Mouse (Mus musculus) CH12.LX (cell line): Measurements from ENCODE around the gene Csk. TPM values are rescaled to one million over a fixed set of nuclear protein-coding genes. Genes with fewer than 3 reads are reported as not detected.

Experiments used
- DNase-seq: peaks from one replicate; pipeline ENCODE4 v3.0.0-alpha.2; 2013; ENCODE audit errors: extremely low read depth
- H3K27ac ChIP-seq: 2 replicates; pipeline ENCODE4 v1.5.1; 2012; ENCODE audit warnings: low read depth, mild to moderate bottlenecking, control low read depth, moderate library complexity; ENCODE audit not compliant: insufficient read depth
- H3K27me3 ChIP-seq: replicated peaks from 2 replicates; pipeline ENCODE3; 2012; ENCODE audit warnings: inconsistent platforms
- H3K36me3 ChIP-seq, 2 experiments: replicated peaks in 1 of 2; 2 replicates each; pipeline versions ENCODE3 to v1.6.1; 2012; ENCODE audit warnings: inconsistent platforms in 1 of 2, low read length in 1 of 2, mild to moderate bottlenecking in 1 of 2, mixed read lengths in 1 of 2, moderate library complexity in 1 of 2; ENCODE audit not compliant: control insufficient read depth in 1 of 2, insufficient read depth in 1 of 2
- H3K4me1 ChIP-seq, 2 experiments: 2 replicates each; pipeline ENCODE4 v1.6.1; 2012; ENCODE audit warnings: inconsistent platforms in 1 of 2, moderate library complexity in 1 of 2; ENCODE audit not compliant: insufficient read depth in 2 of 2, control insufficient read depth in 1 of 2
- H3K4me2 ChIP-seq: 2 replicates; pipeline ENCODE4 v1.6.1; 2012; ENCODE audit warnings: low read depth, mild to moderate bottlenecking, control low read depth; ENCODE audit not compliant: poor library complexity, insufficient read depth, severe bottlenecking
- H3K4me3 ChIP-seq, 3 experiments: fragments of 150-350 bp in 1 of 3; sonication (generic) in 1 of 3; replicated peaks in 1 of 3; 2 replicates each; pipeline versions ENCODE3 to v1.5.1; 2011 to 2012; ENCODE audit warnings: low read depth in 2 of 3, low read length in 2 of 3, mild to moderate bottlenecking in 2 of 3, moderate library complexity in 2 of 3, control low read depth in 1 of 3, improper control_type of control experiment in 1 of 3, inconsistent platforms in 1 of 3, mixed read lengths in 1 of 3; ENCODE audit not compliant: poor library complexity in 1 of 3
- H3K79me2 ChIP-seq: replicated peaks from 2 replicates; pipeline ENCODE4 v1.6.1; 2012; ENCODE audit warnings: mild to moderate bottlenecking, moderate library complexity; ENCODE audit not compliant: control insufficient read depth, poor library complexity, insufficient read depth, severe bottlenecking; ENCODE audit errors: extremely low read depth
- H3K9ac ChIP-seq: 2 replicates; pipeline ENCODE4 v1.6.1; 2012; ENCODE audit warnings: low read depth, mild to moderate bottlenecking, control low read depth, moderate library complexity; ENCODE audit not compliant: insufficient read depth
- H3K9me3 ChIP-seq: replicated peaks from 2 replicates; pipeline ENCODE3; 2012; ENCODE audit warnings: low read length, inconsistent platforms, mixed read lengths
- BHLHE40 ChIP-seq: IDR thresholded peaks from 2 replicates; pipeline ENCODE4 v1.6.1; 2011; ENCODE audit warnings: mild to moderate bottlenecking, low read depth, low read length, improper control_type of control experiment
- CHD1 ChIP-seq: IDR thresholded peaks from 2 replicates; pipeline ENCODE4 v1.6.1; 2012; ENCODE audit warnings: low read depth, low read length, improper control_type of control experiment, inconsistent platforms
- CHD2 ChIP-seq: IDR thresholded peaks from 2 replicates; pipeline ENCODE4 v1.6.1; 2011; ENCODE audit warnings: low read length, improper control_type of control experiment
- CTCF ChIP-seq, 2 experiments: IDR thresholded peaks in 1 of 2; conservative IDR thresholded peaks in 1 of 2; 2 replicates each; pipeline ENCODE4 v1.5.1; 2011 to 2012; ENCODE audit warnings: low read depth in 2 of 2, low read length in 2 of 2, improper control_type of control experiment in 1 of 2, inconsistent platforms in 1 of 2, mild to moderate bottlenecking in 1 of 2, moderate library complexity in 1 of 2
- E2F4 ChIP-seq: IDR thresholded peaks from 2 replicates; pipeline ENCODE4 v1.6.1; 2011; ENCODE audit warnings: low read depth, low read length, improper control_type of control experiment; ENCODE audit not compliant: insufficient replicate concordance
- ELF1 ChIP-seq: IDR thresholded peaks from 2 replicates; pipeline ENCODE4 v1.6.1; 2014; ENCODE audit warnings: low read depth, mild to moderate bottlenecking, inconsistent platforms, low read length, improper control_type of control experiment
- EP300 ChIP-seq: IDR thresholded peaks from 2 replicates; pipeline ENCODE4 v1.6.1; 2011; ENCODE audit warnings: low read length, improper control_type of control experiment
- HCFC1 ChIP-seq: IDR thresholded peaks from 2 replicates; pipeline ENCODE4 v1.6.1; 2012; ENCODE audit warnings: low read depth, mild to moderate bottlenecking, inconsistent platforms, low read length, improper control_type of control experiment
- IRF4 ChIP-seq: IDR thresholded peaks from 2 replicates; pipeline ENCODE4 v1.6.1; 2014; ENCODE audit warnings: low read depth, mild to moderate bottlenecking, inconsistent platforms, low read length, improper control_type of control experiment
- JUN ChIP-seq: IDR thresholded peaks from 2 replicates; pipeline ENCODE4 v1.6.1; 2011; ENCODE audit warnings: low read depth, mild to moderate bottlenecking, low read length, improper control_type of control experiment, moderate library complexity; ENCODE audit not compliant: insufficient read depth
- KAT2A ChIP-seq: IDR thresholded peaks from 2 replicates; pipeline ENCODE4 v1.6.1; 2012; ENCODE audit warnings: low read length, improper control_type of control experiment, inconsistent platforms; ENCODE audit not compliant: insufficient replicate concordance
- MAFK ChIP-seq: IDR thresholded peaks from 2 replicates; pipeline ENCODE4 v1.6.1; 2011; ENCODE audit warnings: low read length, improper control_type of control experiment; ENCODE audit not compliant: insufficient replicate concordance
- MAX ChIP-seq: IDR thresholded peaks from 2 replicates; pipeline ENCODE4 v1.6.1; 2011; ENCODE audit warnings: low read length, improper control_type of control experiment
- MAZ ChIP-seq: IDR thresholded peaks from 2 replicates; pipeline ENCODE4 v1.6.1; 2012; ENCODE audit warnings: low read depth, mild to moderate bottlenecking, inconsistent platforms, low read length, improper control_type of control experiment, moderate library complexity
- MEF2A ChIP-seq: IDR thresholded peaks from 2 replicates; pipeline ENCODE4 v1.6.1; 2014; ENCODE audit warnings: low read depth, mild to moderate bottlenecking, inconsistent platforms, low read length, improper control_type of control experiment, borderline replicate concordance
- MXI1 ChIP-seq: IDR thresholded peaks from 2 replicates; pipeline ENCODE4 v1.6.1; 2011; ENCODE audit warnings: mild to moderate bottlenecking, low read depth, low read length, improper control_type of control experiment
- MYC ChIP-seq: IDR thresholded peaks from 2 replicates; pipeline ENCODE4 v1.6.1; 2011; ENCODE audit warnings: low read depth, mild to moderate bottlenecking, improper control_type of control experiment, low read length
- NELFE ChIP-seq: IDR thresholded peaks from 2 replicates; pipeline ENCODE4 v1.6.1; 2011; ENCODE audit warnings: low read depth, low read length, improper control_type of control experiment
- NRF1 ChIP-seq: IDR thresholded peaks from 2 replicates; pipeline ENCODE4 v1.6.1; 2014; ENCODE audit warnings: low read depth, mild to moderate bottlenecking, inconsistent platforms, low read length, improper control_type of control experiment, moderate library complexity
- PAX5 ChIP-seq: IDR thresholded peaks from 2 replicates; pipeline ENCODE4 v1.6.1; 2012; ENCODE audit warnings: low read length, inconsistent platforms, mixed read lengths
- RAD21 ChIP-seq: IDR thresholded peaks from 2 replicates; pipeline ENCODE4 v1.6.1; 2011; ENCODE audit warnings: low read depth, mild to moderate bottlenecking, low read length, improper control_type of control experiment, moderate library complexity
- RCOR1 ChIP-seq: conservative IDR thresholded peaks from 2 replicates; pipeline ENCODE4 v1.6.1; 2012; ENCODE audit warnings: low read depth, mild to moderate bottlenecking, inconsistent platforms, low read length, improper control_type of control experiment
- SIN3A ChIP-seq: IDR thresholded peaks from 2 replicates; pipeline ENCODE4 v1.6.1; 2012; ENCODE audit warnings: low read length, improper control_type of control experiment, inconsistent platforms
- TBP ChIP-seq: conservative IDR thresholded peaks from 2 replicates; pipeline ENCODE4 v1.6.1; 2011; ENCODE audit warnings: low read depth, low read length, improper control_type of control experiment
- TCF12 ChIP-seq: IDR thresholded peaks from 2 replicates; pipeline ENCODE4 v1.6.1; 2014; ENCODE audit warnings: low read depth, mild to moderate bottlenecking, inconsistent platforms, low read length, improper control_type of control experiment
- UBTF ChIP-seq: IDR thresholded peaks from 2 replicates; pipeline ENCODE4 v1.6.1; 2012; ENCODE audit warnings: low read depth, mild to moderate bottlenecking, inconsistent platforms, low read length, improper control_type of control experiment, moderate library complexity
- USF1 ChIP-seq: IDR thresholded peaks from 2 replicates; pipeline ENCODE4 v1.6.1; 2014; ENCODE audit warnings: low read depth, mild to moderate bottlenecking, inconsistent platforms, low read length, improper control_type of control experiment
- ZKSCAN1 ChIP-seq: IDR thresholded peaks from 2 replicates; pipeline ENCODE4 v1.6.1; 2012; ENCODE audit warnings: low read depth, inconsistent platforms, low read length, improper control_type of control experiment, borderline replicate concordance
- ZMIZ1 ChIP-seq: IDR thresholded peaks from 2 replicates; pipeline ENCODE4 v1.6.1; 2012; ENCODE audit warnings: low read depth, mild to moderate bottlenecking, inconsistent platforms, low read length, improper control_type of control experiment
- dilution Hi-C: fragments of 300-500 bp; cut with MboI; formaldehyde crosslinking; loops from 2 replicates; pipeline ENCODE4 v1.14.3; 2020; ENCODE audit warnings: low sequenced_read_pairs; ENCODE audit not compliant: extremely low pct_unique_long_range_greater_than_20kb, extremely low pct_ligation_motif_present
- in situ Hi-C: fragments of 300-500 bp; cut with MboI; formaldehyde crosslinking; loops from 3 replicates; pipeline ENCODE4 v1.14.3; 2019; ENCODE audit warnings: low sequenced_read_pairs, low pct_ligation_motif_present, low pct_unique_long_range_greater_than_20kb, mixed read lengths
- polyA plus RNA-seq: library from polyadenylated mRNA; unstranded; fragments of >175 nt; gene quantifications from 2 replicates; pipeline ENCODE4 v1.2.1, GENCODE M21; 2012; ENCODE audit warnings: low read depth; ENCODE audit not compliant: insufficient read length
- total RNA-seq, 2 experiments: library from RNA; depleted of rRNA; stranded (reverse); fragments of 300-350 nt in 1 of 2; fragments of >200 nt in 1 of 2; gene quantifications; 2 replicates each; pipeline ENCODE4 v1.2.3; 2012 to 2014

The Csk gene
- total and polyA plus RNA-seq, 3 experiments = 111 to 153 (median 111) TPM

- no peak for DNase-seq
- dilution Hi-C loops (no loop called here), in situ Hi-C loops (loop anchor here (5.0 kb wide), 1 partner anchor 86 kb away; no protein-coding TSS in a partner anchor)
- Histone ChIP-seq H3K4me1 (no peaks in the 10 kb centered on the region; a peak in 1 of 4 replicates), H3K9ac (no peak overlapping the region), H3K36me3 (no peaks in the 10 kb centered on the region), H3K4me3 (no peak overlapping the region), H3K27me3 (peaks cover 34% of the 10 kb centered on the region), H3K79me2 (no peaks in the 10 kb centered on the region), H3K9me3 (peaks cover 3% of the 10 kb centered on the region), H3K4me2 (no peak overlapping the region), H3K27ac (no peak overlapping the region)
- TF ChIP-seq TCF12 (no peak), BHLHE40 (no peak), TBP (no peak), CHD2 (no peak), SIN3A (no peak), ZMIZ1 (no peak), PAX5 (no peak), RAD21 (no peak), NRF1 (no peak), MAFK (no peak), RCOR1 (no peak), HCFC1 (no peak), JUN (no peak), MAZ (no peak), EP300 (no peak), IRF4 (no peak), E2F4 (no peak)
Measured at GRCm38 (mm10) chr9:57666536-57666935, 13.1 kb upstream of the Csk start.

GRCm38 (mm10) chr9:57664616-57665015 is 11.2 kb upstream of the Csk start:
- no peaks in the 10 kb centered on the region for H3K79me2 ChIP-seq
- no peak overlapping the region for H3K4me2 ChIP-seq
- DNase-seq = no peak
- H3K27me3 ChIP-seq = peaks cover 26% of the 10 kb centered on the region
- peaks cover 3% of the 10 kb centered on the region for H3K9me3 ChIP-seq
- H3K4me1 ChIP-seq = no peaks in the 10 kb centered on the region; a peak in 1 of 4 replicates
- in situ Hi-C loops (loop anchor here (5.0 kb wide), 1 partner anchor 88 kb away; no protein-coding TSS in a partner anchor), dilution Hi-C loops (no loop called here)
- no peak overlapping the region for H3K9ac ChIP-seq
- H3K36me3 ChIP-seq = no peaks in the 10 kb centered on the region
- H3K4me3 ChIP-seq = no peak overlapping the region
- TF ChIP-seq MXI1 (no peak), ELF1 (no peak), UBTF (no peak), RAD21 (no peak), USF1 (no peak), E2F4 (no peak), CTCF (conservative IDR thresholded peaks at IDR 0.05 in 1 of 2, IDR thresholded peaks at IDR 0.05 in 1 of 2; ENCODE audit: low read depth in 2 of 2, low read length in 2 of 2) (no peak), MAX (no peak), IRF4 (no peak), NELFE (no peak), SIN3A (no peak), KAT2A (no peak), HCFC1 (no peak), BHLHE40 (no peak), CHD1 (no peak), MYC (no peak), ZKSCAN1 (no peak), MEF2A (no peak)
- H3K27ac ChIP-seq = no peak overlapping the region
